Mouse (Mus musculus) limb, embryonic 10.5 days (tissue): Measurements from ENCODE around the gene Foxo6. TPM values are rescaled to one million over a fixed set of nuclear protein-coding genes. Genes with fewer than 3 reads are reported as not detected.

Source experiments
- DNase-seq: peaks from one replicate; pipeline ENCODE4 v3.0.0-alpha.2; 2017; ENCODE audit warnings: low spot score
- H3K27ac ChIP-seq: fragments of 300-500 bp; sonication (generic); 2 replicates; pipeline ENCODE4 v1.5.1; 2016; ENCODE audit warnings: mild to moderate bottlenecking
- H3K27me3 ChIP-seq: fragments of 300-500 bp; sonication (generic); 2 replicates; pipeline ENCODE4 v1.6.1; 2016; ENCODE audit warnings: low read depth, mild to moderate bottlenecking; ENCODE audit not compliant: poor library complexity, severe bottlenecking
- H3K36me3 ChIP-seq: fragments of 300-500 bp; sonication (generic); 2 replicates; pipeline ENCODE4 v1.6.1; 2016; ENCODE audit warnings: mild to moderate bottlenecking, moderate library complexity
- H3K4me1 ChIP-seq: fragments of 300-500 bp; sonication (generic); 2 replicates; pipeline ENCODE4 v1.6.1; 2016
- H3K4me3 ChIP-seq: fragments of 300-500 bp; sonication (generic); 2 replicates; pipeline ENCODE4 v1.5.1; 2016; ENCODE audit warnings: mild to moderate bottlenecking, moderate library complexity
- H3K9me3 ChIP-seq: fragments of 300-500 bp; sonication (generic); replicated peaks from 2 replicates; pipeline ENCODE4 v1.6.1; 2016; ENCODE audit warnings: mild to moderate bottlenecking
- WGBS: fragments of 180-500 bp; shearing (Covaris S2); methylation state at CpG from one replicate; pipeline ENCODE4 v1.1.7; 2016; 5-methylcytosine and 5-hydroxymethylcytosine counted together
- polyA plus RNA-seq: library from polyadenylated mRNA; unstranded; fragments of >200 nt; fragmentation: Nextera tagmentation; extraction: Ambion mirVana; gene quantifications from 2 replicates; pipeline ENCODE4 v1.2.1, GENCODE M21; 2016

The Foxo6 gene
- polyA plus RNA-seq, 1 experiment from 2014 or later: not detected

DNA sequence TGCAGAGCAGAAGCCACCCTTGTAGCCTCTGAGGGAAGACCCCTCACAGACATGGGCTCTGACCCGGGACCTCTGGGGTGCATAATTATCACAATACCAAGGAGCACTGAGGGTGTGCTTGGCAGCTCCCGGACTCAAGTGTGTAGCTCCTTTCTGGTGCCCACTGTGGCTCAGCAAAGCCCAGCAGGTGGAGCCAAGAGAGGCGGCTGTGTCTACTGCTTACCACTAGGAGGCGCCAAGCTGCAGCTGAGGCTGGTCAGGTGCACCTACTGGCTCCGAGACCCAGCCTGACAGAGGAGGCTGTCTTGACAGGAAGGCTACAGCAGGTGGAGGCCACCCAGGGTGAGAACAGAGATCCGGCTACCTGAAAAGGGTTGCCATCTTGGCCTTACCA is 56.9 kb downstream of the Foxo6 start:
- Histone ChIP-seq H3K4me3 (no peak overlapping the region), H3K27me3 (peaks cover 36% of the 10 kb centered on the region), H3K4me1 (peaks cover 23% of the 10 kb centered on the region), H3K9me3 (no peaks in the 10 kb centered on the region), H3K36me3 (no peaks in the 10 kb centered on the region), H3K27ac (no peak overlapping the region)
- 17% methylated on average over 6 of the region's 6 CpGs for WGBS
- peak; percentile 77 for DNase-seq

DNA sequence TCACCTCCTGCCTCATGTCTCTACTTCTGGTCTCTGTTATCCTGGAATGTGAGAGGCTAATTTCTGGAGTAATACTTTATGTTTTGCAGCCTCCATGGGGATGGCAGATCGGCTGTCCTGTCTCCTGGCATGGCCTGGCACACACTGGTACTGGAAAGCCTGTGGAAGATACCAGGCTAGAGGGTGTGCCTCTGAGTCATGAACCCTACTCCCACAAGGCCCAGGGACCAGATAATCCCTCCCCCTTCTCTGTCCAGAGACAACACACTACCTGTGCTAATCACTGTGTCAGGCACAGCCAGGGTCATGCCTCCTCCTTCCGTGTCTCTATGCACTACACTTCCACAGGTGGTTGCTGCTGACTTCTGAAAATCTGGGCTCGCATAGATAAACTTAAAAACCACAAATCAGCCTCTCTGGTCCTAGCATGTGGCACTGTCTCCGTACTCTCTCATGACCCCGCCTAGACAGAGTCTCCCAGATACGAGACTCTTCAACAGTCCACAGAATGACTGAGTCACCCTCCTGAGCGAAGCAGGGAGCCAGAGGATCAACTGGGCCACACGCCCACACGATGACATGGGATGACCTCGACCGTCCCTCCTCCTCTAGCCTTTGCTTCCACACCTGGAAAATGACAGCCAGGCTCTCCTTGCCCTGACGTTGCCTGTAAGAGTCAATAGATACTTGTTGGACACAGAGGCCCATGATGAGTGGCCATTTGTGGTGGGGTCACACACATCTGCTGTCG is 57.5 kb downstream of the Foxo6 start:
- WGBS: 78% methylated on average over 13 of the region's 13 CpGs
- peaks cover 36% of the 10 kb centered on the region for H3K27me3 ChIP-seq

GRCm38 (mm10) chr4:120228613-120229012 is 58.5 kb downstream of the Foxo6 start:
- no peak overlapping the region for H3K4me3 ChIP-seq
- H3K36me3 ChIP-seq: no peaks in the 10 kb centered on the region
- H3K27me3 ChIP-seq: peaks cover 34% of the 10 kb centered on the region
- DNase-seq: no peak
- WGBS: 84% methylated on average over 3 of the region's 3 CpGs
- H3K27ac ChIP-seq: no peak overlapping the region
- no peaks in the 10 kb centered on the region for H3K9me3 ChIP-seq
- peaks cover 23% of the 10 kb centered on the region for H3K4me1 ChIP-seq

More for the DNA sequence above, 57.5 kb downstream of the Foxo6 start:
- no peak overlapping the region for H3K27ac ChIP-seq
- no peaks in the 10 kb centered on the region for H3K36me3 ChIP-seq
- H3K4me3 ChIP-seq: no peak overlapping the region
- DNase-seq: no peak
- no peaks in the 10 kb centered on the region for H3K9me3 ChIP-seq
- peaks cover 23% of the 10 kb centered on the region for H3K4me1 ChIP-seq

GRCm38 (mm10) chr4:120227224-120227623 is 59.9 kb downstream of the Foxo6 start:
- Histone ChIP-seq H3K4me1 (peaks cover 16% of the 10 kb centered on the region), H3K27me3 (peaks cover 25% of the 10 kb centered on the region), H3K36me3 (no peaks in the 10 kb centered on the region), H3K9me3 (no peaks in the 10 kb centered on the region), H3K4me3 (no peak overlapping the region), H3K27ac (peak overlapping the region; percentile 62)
- 57% methylated on average over 2 of the region's 2 CpGs for WGBS
- no peak for DNase-seq

- Histone ChIP-seq H3K36me3 (no peaks in the 10 kb centered on the region), H3K4me3 (no peak overlapping the region), H3K9me3 (no peaks in the 10 kb centered on the region), H3K4me1 (peaks cover 11% of the 10 kb centered on the region), H3K27me3 (peaks cover 25% of the 10 kb centered on the region), H3K27ac (peak overlapping the region; percentile 62)
- DNase-seq: no peak
- 78% methylated on average over 4 of the region's 4 CpGs for WGBS
Observed at GRCm38 (mm10) chr4:120226682-120227081, 60.5 kb downstream of the Foxo6 start.

DNA sequence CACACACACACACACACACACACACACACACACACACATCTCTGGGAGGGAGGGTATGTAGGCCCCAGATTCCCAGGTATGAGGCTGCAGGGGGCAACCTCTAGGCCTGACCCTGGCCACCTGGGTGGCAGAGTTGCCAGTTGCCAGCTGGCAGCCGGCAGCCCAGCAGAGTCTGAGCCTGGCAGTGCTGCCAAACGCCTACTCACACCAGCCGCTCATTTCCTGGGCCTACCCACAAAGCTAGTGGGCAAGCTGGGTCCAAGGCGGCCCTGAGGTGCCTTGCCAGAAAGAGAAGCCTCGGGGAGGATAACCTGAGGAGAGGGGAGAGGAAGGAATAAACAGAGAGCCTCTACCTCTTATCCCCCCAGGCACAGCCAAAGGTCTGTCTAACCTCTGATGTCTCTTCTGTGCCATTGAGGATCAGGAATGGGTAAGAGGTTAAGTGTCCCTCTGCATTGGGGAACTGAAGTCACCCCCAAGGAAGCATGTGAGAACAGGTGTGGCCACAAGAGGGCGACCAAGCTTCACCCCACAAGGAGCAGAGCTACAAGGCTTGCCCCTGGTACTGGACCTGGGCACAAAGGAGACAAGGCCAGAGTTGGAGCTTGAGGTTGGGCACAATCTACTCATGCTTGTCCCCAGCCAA is 61.9 kb downstream of the Foxo6 start:
- Histone ChIP-seq H3K27me3 (peaks cover 15% of the 10 kb centered on the region), H3K4me1 (peaks cover 4% of the 10 kb centered on the region; the same call in 1 of the 2 replicates), H3K9me3 (no peaks in the 10 kb centered on the region), H3K36me3 (no peaks in the 10 kb centered on the region), H3K4me3 (no peak overlapping the region), H3K27ac (no peak overlapping the region)
- DNase-seq: peak; percentile 83
- WGBS: 59% methylated on average over 6 of the region's 6 CpGs

DNA sequence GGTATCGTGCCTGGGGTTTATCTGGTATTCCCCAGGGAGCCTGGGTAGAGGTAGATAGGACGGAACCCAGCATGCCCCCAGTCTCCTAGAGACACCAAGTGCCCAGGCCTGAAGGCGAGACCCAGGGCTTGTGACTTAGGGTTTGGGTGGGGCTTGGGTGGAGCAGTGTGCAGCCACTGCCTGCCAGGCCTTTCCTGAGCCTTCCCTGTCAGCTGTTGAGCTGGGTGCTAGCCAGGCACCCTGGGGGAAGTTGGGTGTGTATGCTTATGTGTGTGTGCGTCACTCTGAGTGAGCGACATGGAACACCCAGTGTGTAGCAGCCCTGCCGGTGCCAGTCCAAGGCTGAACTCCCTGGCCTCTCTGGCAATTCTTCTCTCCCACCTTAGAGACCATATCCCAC is 63.3 kb downstream of the Foxo6 start:
- H3K27ac ChIP-seq: 0 out of 2 replicates have a peak overlapping the region, but pooled peaks have one; percentile 8
- H3K27me3 ChIP-seq: peaks cover 8% of the 10 kb centered on the region
- no peak for DNase-seq
- H3K4me3 ChIP-seq: no peak overlapping the region
- WGBS: 86% methylated on average over 6 of the region's 6 CpGs
- peaks cover 4% of the 10 kb centered on the region; the same call in 1 of the 2 replicates for H3K4me1 ChIP-seq
- H3K36me3 ChIP-seq: no peaks in the 10 kb centered on the region
- H3K9me3 ChIP-seq: no peaks in the 10 kb centered on the region

DNA sequence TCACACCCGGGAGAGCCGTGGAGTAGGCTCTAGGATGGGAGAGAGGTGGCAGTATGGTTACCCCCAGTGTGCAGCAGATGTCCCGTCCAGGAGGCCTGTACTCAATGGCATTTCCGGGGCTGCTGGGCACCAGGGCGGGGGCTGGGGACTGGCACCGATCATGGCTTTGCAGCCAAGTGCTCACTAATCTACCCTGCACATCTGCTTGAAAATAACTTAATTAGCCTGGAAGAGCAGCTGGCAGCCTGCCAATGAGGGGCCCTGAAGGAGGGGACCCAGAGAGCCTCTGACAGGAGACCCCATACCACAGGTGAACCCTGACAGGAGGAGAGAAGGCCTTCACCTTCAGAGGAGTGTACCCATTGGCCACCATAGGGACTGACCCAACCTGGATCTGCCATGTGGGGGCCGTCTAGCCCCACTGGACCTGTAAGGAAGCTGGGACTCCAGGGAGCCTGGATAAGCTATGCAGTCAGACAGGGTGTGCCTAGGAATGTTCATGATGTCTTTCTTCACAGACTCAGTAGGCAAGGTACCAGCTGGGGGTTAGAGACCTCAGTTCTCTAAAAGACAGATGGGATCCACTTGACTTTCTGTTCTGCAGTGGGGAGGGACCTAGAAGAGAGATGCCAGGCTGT is 63.9 kb downstream of the Foxo6 start:
- peaks cover 4% of the 10 kb centered on the region; the same call in 1 of the 2 replicates for H3K4me1 ChIP-seq
- WGBS: 83% methylated on average over 7 of the region's 7 CpGs
- no peak for DNase-seq
- peaks cover 3% of the 10 kb centered on the region; the same call in 1 of the 2 replicates for H3K27me3 ChIP-seq
- H3K36me3 ChIP-seq: no peaks in the 10 kb centered on the region
- H3K27ac ChIP-seq: no peak overlapping the region
- no peaks in the 10 kb centered on the region for H3K9me3 ChIP-seq
- no peak overlapping the region for H3K4me3 ChIP-seq

DNA sequence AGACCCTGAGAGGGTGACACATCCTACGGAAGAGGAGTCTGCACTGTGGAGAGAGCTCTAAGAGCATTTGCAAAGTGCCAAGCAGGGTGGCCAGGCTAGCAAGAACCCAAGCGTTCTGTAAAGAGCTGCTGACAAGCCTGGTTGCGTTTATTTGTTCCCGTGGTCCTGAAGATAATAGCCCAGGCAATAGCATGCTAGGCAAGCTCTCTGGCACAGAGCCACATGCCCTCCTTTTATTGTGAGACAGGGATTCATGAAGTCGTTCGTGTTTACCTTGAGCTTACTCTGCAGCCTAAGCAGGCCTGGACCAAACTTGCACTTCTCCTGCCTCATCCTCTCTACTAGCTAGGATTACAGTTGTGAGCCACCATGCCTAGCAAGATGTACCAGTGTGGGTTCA is 65.4 kb downstream of the Foxo6 start:
- 74% methylated on average over 6 of the region's 6 CpGs for WGBS
- Histone ChIP-seq H3K9me3 (no peaks in the 10 kb centered on the region), H3K4me1 (peaks cover 4% of the 10 kb centered on the region; the same call in 1 of the 2 replicates), H3K4me3 (no peak overlapping the region), H3K27me3 (no peaks in the 10 kb centered on the region), H3K27ac (no peak overlapping the region), H3K36me3 (no peaks in the 10 kb centered on the region)
- DNase-seq: no peak

DNA sequence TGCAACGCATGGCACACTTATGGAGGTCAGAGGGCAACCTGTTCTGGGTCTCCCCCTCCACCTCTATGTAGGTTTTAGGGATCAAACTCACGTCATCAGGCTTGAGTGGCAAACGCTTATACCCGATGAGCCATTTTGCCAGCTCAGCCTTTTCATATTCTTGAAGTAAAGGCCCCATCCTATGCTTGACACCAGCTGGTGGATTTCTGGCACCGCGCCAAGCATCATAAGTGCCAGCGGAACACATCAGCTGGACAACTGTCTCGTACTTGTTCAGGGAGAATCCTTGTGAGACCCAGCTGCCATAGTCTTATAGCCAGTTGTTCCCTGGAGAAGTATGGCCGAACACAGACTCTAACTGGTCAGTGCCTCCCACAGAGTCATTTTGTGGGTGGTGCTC is 68.3 kb downstream of the Foxo6 start:
- no peak for DNase-seq
- H3K4me3 ChIP-seq: no peak overlapping the region
- no peak overlapping the region for H3K27ac ChIP-seq
- H3K9me3 ChIP-seq: no peaks in the 10 kb centered on the region
- H3K36me3 ChIP-seq: no peaks in the 10 kb centered on the region
- WGBS: 88% methylated on average over 9 of the region's 9 CpGs
- no peaks in the 10 kb centered on the region for H3K27me3 ChIP-seq
- H3K4me1 ChIP-seq: 0 out of 2 replicates have a peak, but pooled peaks cover 4% of the 10 kb centered on the region
